Mouse (Mus musculus): ENCODE data around the gene Vps37c. TPM values are rescaled to one million over a fixed set of nuclear protein-coding genes. Genes with fewer than 3 reads are reported as not detected.

Vps37c gene
- polyA plus RNA-seq, 1 experiment: 3.2 TPM

DNA sequence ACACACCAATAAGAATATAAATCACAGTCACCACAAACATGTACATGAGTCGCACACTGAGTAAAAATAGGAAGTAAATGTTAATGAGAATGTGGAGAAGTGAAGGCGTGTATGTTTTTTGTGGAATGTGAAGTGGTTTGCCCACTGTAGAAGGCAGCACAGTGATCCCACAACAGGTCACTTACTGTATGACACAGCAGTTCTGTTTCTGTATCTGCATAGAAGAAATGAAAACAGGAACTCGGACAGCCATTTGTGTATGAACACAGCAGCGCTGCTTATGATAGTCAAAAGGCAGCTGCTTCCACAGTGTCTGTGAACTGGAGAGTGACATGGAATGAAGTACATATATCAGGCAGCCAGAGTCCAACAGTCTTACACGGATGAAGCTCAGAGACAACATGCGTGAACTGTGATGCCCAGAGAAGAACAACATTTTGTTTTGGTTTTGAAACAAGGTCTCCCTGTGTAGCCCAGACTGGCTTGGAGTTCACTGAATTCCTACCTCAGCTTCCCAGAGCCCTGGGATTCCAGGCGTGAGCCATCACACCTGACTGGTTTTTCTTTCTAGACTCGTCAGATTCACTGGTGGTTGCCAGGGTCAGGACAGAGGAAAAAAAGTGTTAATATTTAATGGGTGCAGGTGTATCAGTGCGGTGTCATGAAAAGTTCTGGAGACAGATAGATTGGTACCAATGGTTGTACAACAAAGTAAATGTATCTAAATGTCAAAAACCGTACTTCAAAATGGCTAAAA is 5.6 kb downstream of the Vps37c start:
- Histone ChIP-seq H3K36me3 (ENCODE audit: control insufficient read depth) (peaks cover 29% of the 10 kb centered on the region), H3K4me1 (ENCODE audit: control insufficient read depth) (peaks cover 64% of the 10 kb centered on the region), H3K4me3 (replicated peaks) (no peak overlapping the region), H3K9me3 (ENCODE audit: control insufficient read depth, low read length) (no peaks in the 10 kb centered on the region), H3K27me3 (ENCODE audit: control insufficient read depth) (no peaks in the 10 kb centered on the region)
- TF ChIP-seq GATA1 (IDR thresholded peaks at IDR 0.05; ENCODE audit: low read length): no peak

DNA sequence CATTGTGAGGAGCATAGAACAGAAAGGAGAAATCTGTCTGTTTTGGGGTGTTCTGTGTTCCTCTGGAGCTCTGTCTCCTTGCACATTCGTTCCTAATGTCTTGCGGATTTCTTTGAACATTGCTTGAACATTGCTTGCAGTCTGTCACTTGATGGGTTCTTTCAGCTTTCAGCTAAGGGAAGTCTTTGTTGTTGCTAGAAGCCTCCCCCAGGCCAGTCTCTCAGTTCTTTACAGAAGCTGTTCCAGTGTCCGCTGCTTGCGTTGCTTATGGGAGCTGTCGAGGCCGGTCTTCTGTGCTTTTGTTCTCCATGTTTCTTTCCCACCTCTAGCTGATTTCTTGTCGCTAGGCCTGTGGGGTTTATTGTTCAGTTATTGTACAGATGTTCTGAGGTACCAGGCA is 7.3 kb downstream of the Vps37c start:
- H3K9me3 ChIP-seq (ENCODE audit: control insufficient read depth, low read length): no peaks in the 10 kb centered on the region
- no peaks in the 10 kb centered on the region for H3K27me3 ChIP-seq (ENCODE audit: control insufficient read depth)
- H3K4me1 ChIP-seq (ENCODE audit: control insufficient read depth): peaks cover 63% of the 10 kb centered on the region
- TF ChIP-seq TAL1 (IDR thresholded peaks at IDR 0.05; ENCODE audit: low read length) (no peak), GATA1 (IDR thresholded peaks at IDR 0.05; ENCODE audit: low read length) (no peak)
- H3K36me3 ChIP-seq (ENCODE audit: control insufficient read depth): peaks cover 29% of the 10 kb centered on the region
- no peak overlapping the region for H3K4me3 ChIP-seq (replicated peaks)

DNA sequence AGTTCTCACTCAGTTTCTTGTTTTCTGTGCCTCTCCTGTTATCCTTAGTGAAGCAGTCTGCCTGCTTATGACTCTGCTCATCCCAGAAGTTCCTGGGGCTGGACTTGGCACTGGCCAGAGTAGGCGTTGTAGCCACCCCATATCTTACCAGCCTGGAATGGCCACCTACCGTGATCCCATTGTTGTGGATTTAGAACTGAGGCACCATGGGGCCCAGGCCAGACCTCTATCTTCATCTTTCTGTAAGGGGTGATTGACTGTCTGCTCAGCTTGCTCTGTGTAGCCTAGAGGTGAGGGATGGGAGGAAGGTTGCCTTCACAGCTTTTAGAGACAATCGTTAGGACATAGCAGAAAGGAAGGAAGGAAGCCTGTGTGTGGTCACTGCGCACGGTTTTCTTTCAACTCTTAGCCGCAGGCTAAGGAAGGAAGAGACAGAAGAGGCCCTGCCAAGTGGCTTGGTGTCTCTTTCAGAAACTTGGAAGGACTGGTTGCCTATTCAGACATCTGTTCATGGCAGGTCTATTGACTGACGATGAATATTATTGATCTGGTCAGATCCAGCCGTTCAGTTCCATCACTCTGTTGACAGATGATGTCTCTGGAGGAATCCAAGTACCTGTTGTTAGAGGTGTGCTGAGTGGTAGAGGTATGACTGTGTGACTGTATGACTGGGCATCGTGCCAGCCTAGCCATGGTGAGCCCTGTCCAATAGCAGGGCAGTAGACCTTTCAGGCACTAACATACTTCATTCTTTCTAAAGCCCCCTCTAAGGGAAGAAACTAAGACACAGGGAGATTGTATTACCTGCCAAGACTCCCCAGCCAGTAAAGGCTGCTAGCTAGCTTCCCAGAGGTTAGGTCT is 9.8 kb downstream of the Vps37c start:
- peaks cover 65% of the 10 kb centered on the region for H3K4me1 ChIP-seq (ENCODE audit: control insufficient read depth)
- no peaks in the 10 kb centered on the region for H3K27me3 ChIP-seq (ENCODE audit: control insufficient read depth)
- no peak overlapping the region for H3K4me3 ChIP-seq (replicated peaks)
- no peak for TF ChIP-seq GATA1 (IDR thresholded peaks at IDR 0.05; ENCODE audit: low read length)
- H3K9me3 ChIP-seq (ENCODE audit: control insufficient read depth, low read length): no peaks in the 10 kb centered on the region
- peaks cover 18% of the 10 kb centered on the region for H3K36me3 ChIP-seq (ENCODE audit: control insufficient read depth)

DNA sequence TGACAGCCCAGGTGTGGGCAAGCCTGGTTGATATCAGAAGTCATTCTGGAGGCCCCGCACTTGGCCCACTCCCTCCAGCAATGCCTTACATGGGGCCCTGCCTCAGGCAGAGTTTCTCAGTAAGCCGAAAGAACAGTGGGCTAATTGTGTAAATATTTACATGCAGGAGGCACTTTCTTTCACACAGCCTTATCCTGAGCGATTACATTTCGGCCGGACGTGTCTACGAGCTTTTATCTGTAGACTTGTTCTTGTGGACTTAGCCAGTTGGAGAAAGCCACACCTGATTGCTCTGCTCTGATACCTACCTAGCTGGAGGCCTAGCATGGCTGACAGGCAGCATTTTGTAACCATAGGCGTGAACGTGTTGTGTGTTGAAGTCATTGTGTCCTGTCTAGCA is 11.3 kb downstream of the Vps37c start:
- Histone ChIP-seq H3K36me3 (ENCODE audit: control insufficient read depth) (peaks cover 10% of the 10 kb centered on the region), H3K27me3 (ENCODE audit: control insufficient read depth) (no peaks in the 10 kb centered on the region), H3K4me3 (replicated peaks) (no peak overlapping the region), H3K4me1 (ENCODE audit: control insufficient read depth) (peaks cover 66% of the 10 kb centered on the region), H3K9me3 (ENCODE audit: control insufficient read depth, low read length) (no peaks in the 10 kb centered on the region)
- TF ChIP-seq TAL1 (IDR thresholded peaks at IDR 0.05; ENCODE audit: low read length): no peak
- no peak for TF ChIP-seq GATA1 (IDR thresholded peaks at IDR 0.05; ENCODE audit: low read length)

DNA sequence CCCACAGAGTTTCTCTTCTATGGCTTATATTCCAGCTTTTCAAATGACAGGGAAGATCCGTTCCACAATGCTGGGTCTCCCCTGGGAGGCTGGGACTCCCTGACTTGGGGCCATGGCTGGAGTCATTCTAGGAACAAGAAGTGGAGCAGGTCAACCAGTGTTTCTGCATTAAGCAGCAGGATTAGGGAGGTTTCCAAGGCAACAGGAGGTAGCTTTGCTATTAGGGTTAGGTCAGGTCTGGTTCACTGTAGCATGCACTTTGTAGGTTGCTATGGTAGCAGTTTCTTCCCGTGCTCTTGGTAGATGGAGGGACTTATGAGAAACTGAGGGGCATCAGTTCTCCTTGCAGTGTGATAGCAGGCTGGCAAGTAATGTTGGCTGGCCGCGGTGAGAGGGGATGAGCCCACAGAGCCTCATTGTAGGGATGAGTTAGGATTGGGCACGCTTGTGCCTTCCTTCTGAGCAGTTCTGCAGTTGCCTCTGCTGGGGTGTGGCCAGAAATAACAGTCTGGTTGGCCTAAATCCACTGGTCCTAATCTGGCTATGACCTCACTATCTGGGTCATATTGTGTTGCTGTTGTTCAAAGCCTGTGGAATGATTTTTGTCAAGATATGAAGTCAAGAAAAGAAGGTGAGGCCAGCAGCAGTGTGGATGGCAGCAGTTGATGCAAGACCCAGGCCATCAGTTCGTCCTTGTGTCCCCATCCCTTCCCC is 12.6 kb downstream of the Vps37c start:
- Histone ChIP-seq H3K9me3 (ENCODE audit: control insufficient read depth, low read length) (no peaks in the 10 kb centered on the region), H3K36me3 (ENCODE audit: control insufficient read depth) (peaks cover 15% of the 10 kb centered on the region), H3K4me3 (replicated peaks) (no peak overlapping the region), H3K4me1 (ENCODE audit: control insufficient read depth) (peaks cover 67% of the 10 kb centered on the region), H3K27me3 (ENCODE audit: control insufficient read depth) (no peaks in the 10 kb centered on the region)
- TF ChIP-seq TAL1 (IDR thresholded peaks at IDR 0.05; ENCODE audit: low read length) (no peak), GATA1 (IDR thresholded peaks at IDR 0.05; ENCODE audit: low read length) (no peak)

DNA sequence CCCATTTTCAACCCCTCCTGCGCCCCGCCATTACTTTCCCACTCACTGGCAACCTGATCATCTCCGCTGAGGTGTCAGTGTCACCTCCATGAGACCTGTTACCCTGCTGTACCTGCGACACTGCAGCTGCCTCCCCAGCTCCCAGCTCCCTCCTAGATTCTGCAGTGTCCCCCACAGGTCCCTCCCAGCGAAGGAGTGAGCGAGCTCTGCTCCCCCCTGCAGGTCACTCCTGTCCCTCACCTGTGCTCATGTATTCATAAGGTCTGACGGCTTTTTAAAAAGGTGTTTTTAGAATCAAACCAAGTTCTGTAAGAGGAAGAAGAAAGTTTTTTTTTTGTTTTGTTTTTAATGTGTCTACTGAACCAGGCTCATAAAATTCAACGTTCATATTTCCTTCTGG is 13.6 kb downstream of the Vps37c start:
- Histone ChIP-seq H3K27me3 (ENCODE audit: control insufficient read depth) (no peaks in the 10 kb centered on the region), H3K36me3 (ENCODE audit: control insufficient read depth) (peaks cover 21% of the 10 kb centered on the region), H3K4me1 (ENCODE audit: control insufficient read depth) (peaks cover 65% of the 10 kb centered on the region), H3K4me3 (replicated peaks) (no peak overlapping the region), H3K9me3 (ENCODE audit: control insufficient read depth, low read length) (no peaks in the 10 kb centered on the region)
- TF ChIP-seq TAL1 (IDR thresholded peaks at IDR 0.05; ENCODE audit: low read length) (no peak), GATA1 (IDR thresholded peaks at IDR 0.05; ENCODE audit: low read length) (no peak)

DNA sequence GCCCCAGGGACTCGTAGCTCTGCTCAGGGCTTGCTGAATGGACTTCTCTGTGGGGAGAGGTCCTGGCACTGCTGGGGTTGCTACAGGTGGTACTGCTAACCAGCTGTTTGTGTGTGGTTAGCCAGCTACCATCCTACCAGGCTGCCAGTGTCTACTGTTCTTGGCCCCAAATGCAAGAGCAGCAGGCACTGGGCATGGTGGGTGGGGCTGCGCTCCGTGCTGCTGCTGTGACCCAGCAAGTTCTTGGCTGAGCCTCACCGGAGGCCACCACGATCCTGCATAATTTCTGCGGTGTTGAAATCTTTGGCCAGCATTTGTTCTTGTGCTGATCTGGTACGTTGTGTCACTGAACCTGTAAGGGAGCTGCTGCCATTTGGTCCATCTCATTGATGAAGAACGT is 14.9 kb downstream of the Vps37c start:
- Histone ChIP-seq H3K4me3 (replicated peaks) (no peak overlapping the region), H3K9me3 (ENCODE audit: control insufficient read depth, low read length) (no peaks in the 10 kb centered on the region), H3K36me3 (ENCODE audit: control insufficient read depth) (peaks cover 33% of the 10 kb centered on the region), H3K4me1 (ENCODE audit: control insufficient read depth) (peaks cover 53% of the 10 kb centered on the region), H3K27me3 (ENCODE audit: control insufficient read depth) (no peaks in the 10 kb centered on the region)
- no peak for TF ChIP-seq TAL1 (IDR thresholded peaks at IDR 0.05; ENCODE audit: low read length)
- no peak for TF ChIP-seq GATA1 (IDR thresholded peaks at IDR 0.05; ENCODE audit: low read length)

DNA sequence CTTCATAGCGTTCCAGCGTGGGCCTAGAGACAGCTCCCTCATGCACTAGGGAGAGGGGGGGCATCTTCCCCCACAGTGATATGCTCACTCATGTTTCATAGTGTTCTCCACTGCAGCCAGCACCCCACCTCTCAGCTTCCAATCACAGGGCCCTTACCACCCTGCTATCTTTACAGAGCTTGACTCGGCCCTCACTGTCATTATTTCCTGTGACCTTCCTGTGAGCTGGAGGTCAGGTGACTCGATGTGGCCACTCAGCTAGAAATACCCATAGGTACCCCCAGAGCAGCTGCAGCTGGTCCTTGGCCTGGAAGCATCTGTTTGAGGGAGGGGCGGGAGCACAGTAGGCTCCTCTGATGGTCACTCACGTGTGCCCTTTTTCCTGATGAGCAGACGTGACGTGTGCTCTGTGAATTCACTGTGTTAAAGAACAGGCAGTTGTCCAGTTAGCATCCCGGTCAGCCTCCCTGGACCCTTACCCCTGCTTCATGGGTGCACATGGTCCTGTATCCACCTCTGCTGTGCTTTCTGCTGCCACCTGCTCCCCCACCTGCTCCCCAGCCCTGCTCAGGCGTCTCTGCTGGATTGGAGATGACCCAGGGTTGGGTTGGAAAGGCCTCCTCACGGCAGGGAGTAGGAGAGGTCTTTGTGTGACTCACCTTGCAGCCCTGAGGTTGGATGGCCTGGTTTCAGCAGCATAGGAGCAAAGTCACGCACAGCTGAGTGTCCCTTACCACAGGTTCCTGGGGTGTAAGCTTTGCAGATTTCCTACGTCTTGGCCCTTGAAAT is 18.7 kb downstream of the Vps37c start:
- Histone ChIP-seq H3K4me3 (replicated peaks) (no peak overlapping the region), H3K27me3 (ENCODE audit: control insufficient read depth) (no peaks in the 10 kb centered on the region), H3K9me3 (ENCODE audit: control insufficient read depth, low read length) (no peaks in the 10 kb centered on the region), H3K4me1 (ENCODE audit: control insufficient read depth) (peaks cover 30% of the 10 kb centered on the region), H3K36me3 (ENCODE audit: control insufficient read depth) (peaks cover 72% of the 10 kb centered on the region)
- no peak for TF ChIP-seq GATA1 (IDR thresholded peaks at IDR 0.05; ENCODE audit: low read length)

Data from erythroblast, embryonic 14.5 days (primary cell).